Mouse (Mus musculus): ENCODE results near the gene Arhgap17.

- TF ChIP-seq GATA1 (IDR thresholded peaks at IDR 0.05; ENCODE audit: borderline replicate concordance, low read length) (no peak), FLI1 (IDR thresholded peaks at IDR 0.05; ENCODE audit: low read length) (no peak)
These were observed 115.3 kb downstream of the Arhgap17 start for GRCm38 (mm10) chr7:123254196-123254970.

All from megakaryocyte, embryonic 14.5 days (primary cell).